Mouse (Mus musculus) liver, postnatal 0 days (tissue): ENCODE data around the gene Ttc8.

Source experiments
- CTCF ChIP-seq: sonication (generic); IDR thresholded peaks from 2 replicates; pipeline ENCODE4 v1.5.1; 2016; ENCODE audit warnings: antibody characterized with exemption, low read depth
- EP300 ChIP-seq: IDR thresholded peaks from 2 replicates; pipeline ENCODE4 v1.6.1; 2016; ENCODE audit warnings: antibody characterized with exemption, low read depth, mild to moderate bottlenecking

GRCm38 (mm10) chr12:98998662-98999428 lies 78.5 kb downstream of the Ttc8 start:
- TF ChIP-seq CTCF (no peak), EP300 (no peak)
